Mouse (Mus musculus) central nervous system, embryonic 11.5 days (tissue): ENCODE data around the gene Taar8a. TPM values are rescaled to one million over a fixed set of nuclear protein-coding genes. Genes with fewer than 3 reads are reported as not detected.

Source experiments
- polyA plus RNA-seq: library from polyadenylated mRNA; depleted of rRNA; stranded (reverse); fragments of >200 nt; gene quantifications from 2 replicates; pipeline ENCODE4 v1.2.3, GENCODE M21; 2012; rRNA removed

Gene Taar8a
- polyA plus RNA-seq = not detected in 2 replicates

GRCm38 (mm10) chr10:24076200-24076599, at the start of gene Taar8a:
TSS of gene Taar8a (plus strand) at chr10:24076500.

DNA sequence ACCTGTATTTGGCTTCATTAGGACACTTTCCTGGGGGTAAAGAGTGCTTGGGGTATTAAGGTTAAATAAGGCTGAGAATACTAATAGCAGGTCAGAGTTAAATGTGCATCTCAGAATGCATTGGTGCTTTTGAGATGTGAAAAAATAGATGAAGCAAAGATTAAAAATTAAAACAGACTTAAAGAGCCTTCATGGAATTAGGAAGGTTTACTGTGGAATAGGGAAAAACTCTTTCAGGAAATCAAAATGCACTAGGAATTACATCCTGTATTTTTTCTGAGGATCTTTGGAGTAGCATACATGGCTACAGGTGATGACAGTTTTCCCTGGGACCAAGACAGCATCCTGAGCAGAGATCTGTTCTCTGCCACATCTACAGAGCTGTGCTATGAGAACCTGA, 49.4 kb upstream of the Taar8a start, which contains the start of gene Taar7d:
Taar7d (plus strand) TSS at position 301 of the 400 bp plus-strand sequence.

DNA sequence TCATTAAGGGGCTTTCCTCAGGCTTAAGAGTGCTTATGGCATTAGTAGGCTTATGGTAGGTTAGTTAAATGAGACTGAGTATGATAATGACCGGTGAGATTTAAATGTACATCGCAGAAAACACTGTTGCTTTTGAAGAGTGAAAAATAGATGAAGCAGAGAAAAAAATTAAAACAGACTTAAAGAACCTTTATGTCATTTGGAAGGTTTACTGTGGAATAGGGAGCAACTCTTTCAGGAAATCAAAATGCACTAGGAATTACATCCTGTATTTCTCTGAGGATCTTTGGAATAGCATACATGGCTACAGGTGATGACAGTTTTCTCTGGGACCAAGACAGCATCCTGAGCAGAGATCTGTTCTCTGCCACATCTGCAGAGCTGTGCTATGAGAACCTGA, 39.0 kb upstream of the Taar8a start, which contains the start of gene Taar7e:
Taar7e (plus strand) TSS at position 301 of the 400 bp plus-strand sequence.

GRCm38 (mm10) chr10:24049210-24049609, 27.1 kb upstream of the Taar8a start, which contains the start of gene Taar7f:
TSS of gene Taar7f (plus strand) at chr10:24049510.

DNA sequence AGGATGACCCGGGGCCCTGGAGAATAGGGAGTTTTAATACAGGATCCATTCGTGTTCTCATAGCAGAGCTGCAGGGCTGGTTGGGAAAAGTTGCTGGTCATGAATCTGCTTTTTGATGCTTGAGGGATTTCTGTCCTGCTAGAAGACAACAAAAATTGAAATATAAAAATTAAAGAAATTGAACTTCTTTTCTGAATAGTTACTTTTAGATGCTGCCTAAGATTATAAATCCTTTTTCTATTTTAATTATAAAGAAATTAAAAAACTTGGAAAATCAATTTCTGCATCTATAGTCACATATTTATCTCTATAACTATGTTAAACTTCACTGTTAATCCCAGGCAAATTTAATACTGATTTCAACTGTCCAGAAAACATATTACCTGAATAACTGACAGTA, 15.9 kb downstream of the Taar8a start, which contains the start of gene Taar8b:
Taar8b (minus strand) TSS at position 101 of the 400 bp plus-strand sequence.

GRCm38 (mm10) chr10:24101812-24102211, 25.5 kb downstream of the Taar8a start, which contains the start of gene Taar8c:
TSS of gene Taar8c (minus strand) at chr10:24101912.

GRCm38 (mm10) chr10:24109434-24109833, 33.1 kb downstream of the Taar8a start, which contains the start of gene Taar9:
TSS of gene Taar9 (minus strand) at chr10:24109534.

Other genes starting within 250 kb of the Taar8a start
- 0.04 TPM in 1 of 2 replicates, not detected in the other for gene Vnn3, start 225.0 kb upstream of the Taar8a start, polyA plus RNA-seq
- gene Vnn1, start 181.8 kb upstream of the Taar8a start, polyA plus RNA-seq = 1.0 and 1.4 TPM in 2 replicates
- not detected in 2 replicates for gene Taar1, start 156.1 kb upstream of the Taar8a start, polyA plus RNA-seq
- gene Taar2, start 137.9 kb upstream of the Taar8a start, polyA plus RNA-seq = not detected in 2 replicates
- gene Taar3, start 126.9 kb upstream of the Taar8a start, polyA plus RNA-seq = not detected in 2 replicates
- not detected in 2 replicates for gene Taar4, start 116.0 kb upstream of the Taar8a start, polyA plus RNA-seq
- gene Taar5, start 105.8 kb upstream of the Taar8a start, polyA plus RNA-seq = 0.10 TPM in 1 of 2 replicates, not detected in the other
- gene Taar6, start 90.9 kb upstream of the Taar8a start, polyA plus RNA-seq = not detected in 2 replicates
- gene Taar7a, start 83.0 kb upstream of the Taar8a start, polyA plus RNA-seq = not detected in 2 replicates
- not detected in 2 replicates for gene Taar7b, start 76.6 kb upstream of the Taar8a start, polyA plus RNA-seq
- not detected in 2 replicates for gene Taar7d, start 49.3 kb upstream of the Taar8a start, polyA plus RNA-seq
- gene Taar7e, start 38.9 kb upstream of the Taar8a start, polyA plus RNA-seq = not detected in 2 replicates
- gene Taar7f, start 27.0 kb upstream of the Taar8a start, polyA plus RNA-seq = not detected in 2 replicates
- not detected in 2 replicates for gene Taar8b, start 15.8 kb downstream of the Taar8a start, polyA plus RNA-seq
- not detected in 2 replicates for gene Taar8c, start 25.4 kb downstream of the Taar8a start, polyA plus RNA-seq
- not detected in 2 replicates for gene Taar9, start 33.0 kb downstream of the Taar8a start, polyA plus RNA-seq
- 37.9 and 67.8 TPM in 2 replicates for gene Stx7, start 72.8 kb downstream of the Taar8a start, polyA plus RNA-seq
- gene Moxd1, start 147.0 kb downstream of the Taar8a start, polyA plus RNA-seq = 8.5 and 19.2 TPM in 2 replicates